Mouse (Mus musculus) MN1 (cell line): Measurements from ENCODE around the gene Gm47969.
"Not testable (repeated sequence)": the region's sequence is repeated elsewhere in the genome, so short reads cannot be mapped to it uniquely, and the experiment has no call there.

Source experiments
- DNase-seq: peaks from one replicate; pipeline ENCODE4 v3.0.0-alpha.2; 2016; ENCODE audit warnings: low spot score

Gm47969 gene

DNA sequence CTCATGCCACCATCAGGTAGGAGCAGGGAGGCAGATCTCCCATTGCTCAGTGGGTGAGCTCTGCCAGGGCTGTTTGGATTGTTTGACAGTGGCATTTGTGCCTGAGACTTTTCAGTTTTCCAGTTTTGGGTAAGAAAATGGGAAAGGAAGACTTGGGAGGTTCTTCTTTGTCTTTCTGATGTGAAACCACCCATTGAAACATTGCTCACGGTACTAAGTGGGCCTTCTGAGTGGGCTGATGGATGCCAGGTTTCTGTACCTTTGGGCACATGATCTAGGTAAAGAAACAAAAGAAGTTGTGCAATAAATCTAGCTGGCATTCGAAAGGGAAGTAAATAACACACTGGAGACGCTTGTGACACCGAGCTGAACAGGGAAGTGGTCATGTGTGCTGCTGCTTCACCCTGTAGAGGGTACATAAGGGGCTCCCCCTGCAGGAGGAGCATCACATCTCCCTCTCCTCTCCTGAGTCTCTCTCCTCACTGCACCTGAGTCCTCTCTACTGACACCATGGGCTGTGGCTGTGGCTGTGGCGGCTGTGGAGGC lies at the start of gene Gm47969:
Gene Gm47969 (plus strand): TSS at position 51 of the 546 bp plus-strand sequence.
- no peak for DNase-seq

DNA sequence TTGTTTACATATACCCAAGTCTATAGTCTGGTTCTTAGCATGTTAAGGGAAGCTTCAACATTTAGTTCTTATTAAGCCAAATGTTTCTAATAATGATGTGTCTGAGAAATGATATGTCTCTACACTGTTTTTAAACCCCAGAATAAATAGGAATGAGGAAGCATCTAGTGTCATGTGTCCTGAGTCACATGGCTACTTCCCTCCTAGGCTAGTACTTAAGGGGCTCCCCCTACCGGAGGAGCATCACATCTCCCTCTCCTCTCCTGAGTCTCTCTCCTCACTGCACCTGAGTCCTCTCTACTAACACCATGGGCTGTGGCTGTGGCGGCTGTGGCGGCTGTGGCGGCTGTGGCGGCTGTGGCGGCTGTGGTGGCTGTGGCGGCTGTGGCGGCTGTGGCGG lies 44.4 kb upstream of the Gm47969 start, which contains the start of gene Gm47959:
Gene Gm47959 (plus strand): TSS at position 243 of the 400 bp plus-strand sequence.
- DNase-seq, result not testable (repeated sequence)

DNA sequence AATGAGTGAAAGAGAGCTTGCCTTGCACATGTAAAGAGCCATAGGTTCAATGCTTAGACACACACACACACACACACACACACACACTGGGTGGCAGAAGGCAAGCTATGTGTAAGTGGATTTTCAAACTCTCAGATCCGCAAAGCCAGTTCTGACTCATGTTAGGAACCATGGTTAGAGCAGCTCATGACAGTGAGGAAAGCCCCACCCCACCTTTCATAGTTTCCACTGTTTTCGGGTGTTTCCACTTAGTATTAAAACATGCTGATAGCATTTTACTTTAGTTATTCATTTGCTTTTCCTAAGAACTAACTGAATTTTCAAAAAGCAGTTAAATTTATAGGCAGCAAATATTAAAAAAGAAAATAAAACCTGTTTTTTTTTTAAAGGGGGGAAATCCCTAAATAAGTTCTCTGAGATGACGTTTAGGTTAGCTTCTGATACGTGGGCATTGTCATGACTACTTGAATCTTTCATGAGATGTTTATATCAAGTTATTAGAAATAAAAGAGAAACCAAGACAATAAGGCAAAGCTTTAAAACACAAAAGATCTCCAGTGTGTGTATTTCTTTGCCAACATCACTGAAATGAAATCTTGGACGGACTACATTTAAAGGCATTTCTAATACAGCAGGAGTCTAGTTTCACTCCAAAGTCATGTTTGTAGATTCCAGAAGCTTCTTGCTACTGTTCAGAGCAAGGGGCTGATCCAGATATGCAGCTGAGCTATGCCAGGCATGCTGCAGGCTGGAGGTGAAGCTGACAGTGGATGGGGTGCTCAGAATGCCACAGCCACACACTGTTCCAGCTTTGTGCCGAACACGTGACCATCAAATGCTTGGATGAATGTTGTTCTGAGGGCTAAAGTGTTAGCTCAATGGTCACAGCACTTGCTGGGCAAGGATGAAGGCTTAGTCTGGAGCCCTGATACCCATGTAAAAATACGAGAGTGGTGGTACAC lies 38.2 kb upstream of the Gm47969 start:
- DNase-seq, result no peak

DNA sequence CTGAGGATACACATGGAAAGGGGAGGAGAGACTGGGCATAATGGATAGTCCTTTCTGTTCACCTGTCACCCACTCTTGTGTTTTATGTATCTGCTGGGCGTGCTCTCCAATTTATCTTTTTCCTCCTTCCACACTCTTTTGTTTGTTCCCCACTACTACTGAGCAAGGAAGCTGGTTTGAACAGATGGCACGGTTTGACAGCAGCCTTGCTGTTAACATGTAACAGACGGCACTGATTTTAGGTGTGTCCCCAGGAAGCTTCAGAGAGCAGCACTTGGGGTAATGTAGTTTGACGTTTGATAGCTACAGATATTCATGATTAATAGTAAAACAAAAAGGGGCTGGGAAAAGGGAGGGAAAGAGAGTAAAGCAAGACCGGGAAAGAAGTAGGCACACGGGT lies 37.3 kb upstream of the Gm47969 start:
- DNase-seq, result no peak

DNA sequence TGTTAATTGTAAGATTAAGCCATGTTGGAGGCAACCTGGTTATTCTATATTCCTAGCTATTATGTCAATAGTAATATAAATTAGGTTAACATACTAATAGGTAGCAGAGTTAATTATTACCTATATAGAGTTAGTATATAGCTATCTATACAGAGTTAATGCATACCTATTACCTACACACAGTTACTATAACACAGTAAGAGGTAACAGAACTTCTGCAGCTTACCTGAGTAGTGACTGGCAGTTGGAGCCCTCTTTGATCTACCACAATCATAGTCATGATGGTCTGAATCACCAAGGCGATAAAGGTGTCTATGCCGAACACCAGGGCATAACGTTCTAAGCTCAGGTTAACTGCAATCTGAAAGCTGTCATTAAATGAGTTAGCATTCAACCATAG lies 30.3 kb upstream of the Gm47969 start:
- no peak for DNase-seq

DNA sequence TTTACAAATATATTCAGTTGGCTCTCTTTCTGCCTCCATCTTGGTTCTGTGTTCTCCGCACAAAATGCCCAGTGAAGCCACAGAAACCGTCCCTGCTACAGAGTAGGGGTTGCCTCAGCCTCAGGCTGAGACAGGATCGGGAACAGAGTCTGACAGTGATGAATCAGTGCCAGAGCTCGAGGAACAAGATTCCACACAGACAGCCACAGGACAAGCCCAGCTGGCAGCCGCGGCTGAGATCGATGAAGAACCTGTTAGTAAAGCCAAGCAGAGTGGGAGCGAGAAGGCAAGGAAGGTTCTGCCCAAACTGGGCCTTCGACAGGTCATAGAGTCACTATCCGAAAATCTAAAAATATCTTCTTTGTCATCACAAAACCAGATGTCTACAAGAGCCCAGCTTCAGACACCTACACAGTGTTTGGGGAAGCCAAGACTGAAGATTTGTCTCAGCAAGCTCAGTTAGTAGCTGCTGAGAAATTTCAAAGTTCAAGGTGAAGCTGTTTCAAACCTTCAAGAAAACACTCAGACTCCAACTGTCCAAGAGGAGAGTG lies 29.3 kb upstream of the Gm47969 start:
- no peak for DNase-seq

DNA sequence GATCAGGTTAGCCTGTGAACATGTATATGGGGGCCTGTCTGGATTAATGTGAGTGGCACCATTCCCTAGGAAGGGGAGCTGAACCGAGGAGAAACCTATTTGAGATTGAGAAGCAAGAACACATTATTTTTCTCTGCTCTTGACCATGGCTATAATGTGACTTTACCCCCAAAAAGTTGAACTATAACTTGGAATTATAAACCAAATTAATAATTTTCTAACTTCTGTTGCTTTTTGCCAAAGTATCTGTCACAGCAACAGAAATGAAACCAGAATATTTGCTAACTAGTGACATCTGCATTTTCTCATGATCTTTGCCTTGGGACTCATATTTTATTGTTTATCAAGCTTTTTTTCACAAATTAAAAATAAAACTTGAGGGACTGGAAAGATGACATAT lies 28.2 kb upstream of the Gm47969 start:
- no peak for DNase-seq

DNA sequence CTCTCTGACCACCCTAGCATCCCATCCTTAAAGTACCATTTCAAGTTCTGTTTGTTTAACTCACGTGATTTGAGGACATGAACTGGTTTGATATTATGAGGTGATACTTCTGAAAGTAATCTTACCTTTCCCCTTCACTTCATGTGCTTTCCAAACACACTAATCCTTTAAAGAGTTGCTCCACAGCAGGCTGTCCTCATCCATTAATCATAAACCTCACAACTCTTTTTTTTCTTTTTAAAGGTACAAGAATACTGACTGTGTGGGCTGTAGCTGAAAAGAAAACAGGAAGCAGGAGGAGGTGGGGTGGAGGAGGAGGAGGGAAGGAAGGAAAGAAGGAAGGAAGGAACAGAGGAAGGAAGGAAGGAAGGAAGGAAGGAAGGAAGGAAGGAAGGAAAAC lies 12.8 kb upstream of the Gm47969 start:
- DNase-seq, result no peak

DNA sequence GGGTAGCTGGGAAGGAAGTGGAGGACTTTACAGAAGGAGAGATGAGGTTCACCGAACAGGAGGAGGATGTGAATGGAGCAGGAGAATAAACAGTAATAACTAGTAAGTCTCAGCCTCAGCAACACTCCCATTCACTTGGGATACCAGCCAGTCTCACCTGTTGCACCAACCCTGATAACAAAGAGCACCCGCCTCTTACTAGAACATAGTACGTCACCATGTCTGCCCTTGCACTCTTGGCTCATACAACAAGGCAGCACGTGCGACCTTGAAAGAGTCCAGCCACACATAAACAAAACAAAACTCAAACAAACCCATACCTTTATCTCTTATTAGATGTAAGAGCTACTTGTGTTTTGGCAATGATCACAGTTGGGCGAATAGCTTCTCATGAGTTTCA lies 12.2 kb upstream of the Gm47969 start:
- no peak for DNase-seq

DNA sequence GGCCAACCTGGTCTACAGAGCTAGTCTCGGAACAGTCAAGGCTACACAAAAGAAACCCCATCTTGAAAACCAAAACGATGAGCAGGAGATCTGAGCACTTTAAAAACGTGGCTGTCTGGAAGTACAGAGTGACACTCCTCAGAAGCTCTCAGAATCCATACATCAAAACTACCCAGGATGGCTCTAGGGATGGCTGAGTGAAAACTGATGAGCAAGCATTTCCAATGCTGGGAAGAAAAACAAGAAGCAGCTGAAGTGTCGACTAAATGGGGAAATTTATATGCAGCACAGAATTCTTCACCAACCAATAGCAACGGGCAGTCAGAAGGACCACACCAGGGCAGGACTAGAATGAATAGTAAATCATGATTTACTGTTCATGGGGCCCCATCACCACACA lies 10.2 kb upstream of the Gm47969 start:
- DNase-seq, result no peak

DNA sequence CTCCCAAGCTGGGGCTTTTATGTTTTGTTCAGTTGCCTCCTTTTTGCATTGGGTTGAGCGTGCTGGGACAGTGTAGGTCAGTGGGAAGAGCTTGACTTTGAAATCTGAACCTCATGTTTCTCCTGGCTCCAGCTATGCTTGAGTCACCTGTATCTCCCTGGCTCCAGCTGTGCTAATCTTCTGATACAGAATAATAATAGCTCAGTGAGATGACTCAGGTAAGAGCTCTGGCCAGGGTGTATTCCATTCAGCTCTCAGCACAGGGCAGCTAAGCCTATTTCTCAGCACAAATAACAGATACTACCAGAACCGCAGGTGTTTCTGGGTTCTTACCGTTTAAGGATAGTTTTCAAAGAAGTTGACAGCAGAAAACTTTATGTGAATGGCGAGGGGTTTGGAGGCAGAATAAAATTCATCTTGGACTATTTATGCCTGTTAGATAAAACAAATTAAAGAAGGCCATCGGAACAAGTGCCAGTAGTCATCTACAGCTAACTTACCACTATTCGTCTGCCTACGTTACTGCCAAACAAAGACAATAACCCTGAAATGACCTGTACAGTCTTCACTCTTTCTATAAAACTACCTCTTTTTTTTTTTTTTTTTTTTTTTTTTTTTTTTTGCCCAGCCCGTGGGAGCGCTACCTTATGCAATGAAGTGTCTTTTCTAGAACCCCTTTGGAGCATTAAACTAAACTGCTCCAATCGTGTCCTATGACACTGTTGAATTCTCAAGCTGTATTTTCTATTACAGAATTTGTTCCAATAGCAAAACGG lies 7.7 kb upstream of the Gm47969 start:
- DNase-seq, result no peak

DNA sequence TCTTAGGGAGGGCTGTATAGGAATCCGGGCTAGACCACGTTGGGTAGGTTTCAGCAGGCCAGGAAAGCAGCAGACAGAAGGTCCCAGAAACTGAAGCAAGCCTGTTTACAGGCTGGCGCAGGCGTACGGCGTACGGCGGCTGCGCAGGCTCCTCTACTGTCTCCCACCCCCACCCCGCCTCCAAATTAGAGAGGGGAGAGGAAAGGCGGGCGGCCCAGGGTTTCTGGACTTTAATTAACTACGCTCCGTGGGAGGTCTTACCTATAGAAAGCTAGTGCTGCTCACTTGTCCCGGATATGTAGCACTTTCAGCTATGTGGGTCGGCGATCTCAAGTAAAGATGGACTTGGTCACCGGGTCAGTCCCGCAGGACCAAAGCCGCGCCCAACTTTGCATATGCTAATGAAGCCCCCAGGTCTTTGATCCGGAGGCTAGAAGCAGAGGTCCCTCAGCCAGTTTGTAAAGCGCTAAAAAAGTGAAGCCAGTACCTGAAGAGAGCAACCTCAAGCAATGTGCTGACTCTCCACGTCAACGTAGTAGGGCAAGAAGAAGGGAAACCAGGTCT lies 6.5 kb upstream of the Gm47969 start, which contains the start of gene Slc19a3:
Gene Slc19a3 (minus strand): TSS at position 340 of the 564 bp plus-strand sequence.
- DNase-seq, result no peak

DNA sequence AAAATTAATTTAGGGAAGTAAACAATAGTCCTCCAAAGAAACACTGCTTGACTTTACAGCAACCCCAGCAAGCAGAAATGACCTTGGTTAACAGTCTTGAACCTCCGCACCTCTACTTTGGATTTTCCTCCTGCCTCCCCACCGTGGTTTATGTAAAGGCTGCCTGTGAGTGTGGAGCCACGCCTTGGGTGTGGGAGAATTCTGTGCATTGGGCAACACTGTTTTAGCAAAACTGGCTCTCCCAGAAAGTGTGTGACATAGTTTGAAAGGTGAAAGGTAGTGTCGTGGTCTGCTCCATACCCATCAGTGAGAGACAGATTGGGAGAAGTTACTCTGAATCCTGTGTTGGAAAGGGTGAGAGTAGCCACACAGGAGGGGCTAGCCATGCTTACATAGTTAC lies 5.7 kb upstream of the Gm47969 start:
- no peak for DNase-seq

DNA sequence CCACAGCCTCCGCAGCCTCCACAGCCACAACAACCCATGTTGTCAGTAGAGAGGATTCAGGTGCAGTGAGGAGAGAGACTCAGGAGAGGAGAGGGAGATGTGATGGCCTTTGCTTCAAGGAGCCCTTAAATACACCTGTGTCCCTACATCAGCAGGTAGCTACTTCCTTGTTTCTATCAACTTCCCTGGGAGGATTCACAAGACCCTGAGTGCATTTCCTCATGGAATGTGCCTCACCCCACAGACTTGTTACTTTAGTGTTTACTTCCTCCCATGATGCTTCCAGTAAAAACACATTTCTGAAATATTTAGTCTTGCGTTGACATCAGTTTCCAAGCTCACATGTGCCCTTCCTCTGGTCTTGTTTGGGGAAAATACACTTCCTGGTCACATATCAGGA lies 2.4 kb upstream of the Gm47969 start, which contains the start of gene Krtap28-10:
Gene Krtap28-10 (minus strand): TSS at position 101 of the 400 bp plus-strand sequence.
- no peak for DNase-seq

DNA sequence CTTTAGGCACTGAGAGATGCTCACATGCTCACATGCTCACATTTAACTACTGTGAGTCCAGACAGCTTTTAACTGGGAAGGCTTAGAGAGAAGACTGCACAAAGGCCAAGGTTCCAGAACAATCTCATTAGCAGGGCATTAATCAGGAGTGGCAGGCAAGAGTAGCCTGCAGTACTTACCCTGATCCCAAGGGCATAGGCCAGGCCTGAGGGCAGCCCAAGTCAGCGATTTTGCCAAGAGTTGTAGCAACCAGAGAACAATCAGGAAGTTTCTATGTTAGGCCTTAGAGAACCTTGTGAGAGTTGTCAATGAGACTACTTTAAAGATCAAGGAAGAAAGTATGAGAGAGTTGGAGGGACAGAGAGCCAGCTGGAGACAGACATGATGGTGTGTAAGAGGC lies 13.7 kb downstream of the Gm47969 start:
- DNase-seq, result no peak

DNA sequence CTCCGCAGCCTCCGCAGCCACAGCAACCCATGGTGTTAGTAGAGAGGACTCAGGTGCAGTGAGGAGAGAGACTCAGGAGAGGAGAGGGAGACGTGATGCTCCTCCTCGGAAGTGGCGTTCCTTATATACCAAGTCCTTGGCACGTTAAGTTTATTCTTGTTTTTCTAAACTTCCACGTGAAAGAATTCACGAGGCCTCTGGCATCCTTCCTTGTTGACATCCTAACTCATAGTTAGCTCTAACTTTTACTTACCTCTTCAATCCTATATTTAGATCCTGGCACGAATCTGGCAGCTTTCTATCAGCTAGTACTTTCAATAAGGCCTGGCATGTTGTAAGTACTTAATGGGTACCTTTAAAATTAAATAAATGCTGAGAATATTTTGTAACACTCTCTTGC lies 14.5 kb downstream of the Gm47969 start, which contains the start of gene A030005K14Rik:
Gene A030005K14Rik (minus strand): TSS at position 101 of the 400 bp plus-strand sequence.
- DNase-seq, result no peak

DNA sequence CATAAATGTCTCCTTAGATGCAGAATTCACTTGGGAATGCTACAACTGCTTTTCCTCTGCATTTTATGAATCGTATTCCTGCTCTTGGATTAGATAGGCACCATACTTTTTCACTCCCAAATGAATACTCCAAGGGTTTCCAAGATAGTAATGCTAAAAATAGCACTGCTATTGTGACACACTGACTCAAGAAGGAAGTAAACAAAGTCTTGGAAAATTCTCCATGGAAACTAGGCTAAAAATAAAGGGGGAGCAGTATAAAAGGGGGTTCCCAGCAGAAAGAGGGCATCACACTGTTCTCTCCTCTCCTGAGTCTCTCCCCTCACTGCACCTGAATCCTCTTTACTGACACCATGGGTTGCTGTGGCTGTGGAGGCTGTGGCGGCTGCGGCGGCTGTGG lies 15.9 kb downstream of the Gm47969 start, which contains the start of gene Krtap28-13:
Gene Krtap28-13 (plus strand): TSS at position 288 of the 400 bp plus-strand sequence.
- no peak for DNase-seq

DNA sequence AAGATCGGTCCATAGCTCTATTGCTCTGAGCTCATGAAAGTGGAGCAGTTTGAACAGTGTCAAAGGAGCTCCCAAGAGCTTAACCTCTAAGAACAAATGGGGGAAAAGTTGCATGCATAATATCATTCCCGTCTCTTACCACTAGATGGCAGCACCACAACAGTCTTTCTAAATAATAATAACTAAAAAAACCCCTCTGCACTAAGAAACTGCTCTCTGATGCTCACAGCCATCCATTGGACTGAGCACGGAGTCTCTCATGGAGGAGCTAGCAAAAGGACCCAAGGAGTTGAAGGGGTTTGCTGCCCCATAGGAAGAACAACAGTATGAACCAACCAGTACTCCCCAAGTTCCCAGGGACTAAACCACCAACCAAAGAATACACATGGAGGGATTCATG lies 20.1 kb downstream of the Gm47969 start:
- DNase-seq, result peak; percentile 7

DNA sequence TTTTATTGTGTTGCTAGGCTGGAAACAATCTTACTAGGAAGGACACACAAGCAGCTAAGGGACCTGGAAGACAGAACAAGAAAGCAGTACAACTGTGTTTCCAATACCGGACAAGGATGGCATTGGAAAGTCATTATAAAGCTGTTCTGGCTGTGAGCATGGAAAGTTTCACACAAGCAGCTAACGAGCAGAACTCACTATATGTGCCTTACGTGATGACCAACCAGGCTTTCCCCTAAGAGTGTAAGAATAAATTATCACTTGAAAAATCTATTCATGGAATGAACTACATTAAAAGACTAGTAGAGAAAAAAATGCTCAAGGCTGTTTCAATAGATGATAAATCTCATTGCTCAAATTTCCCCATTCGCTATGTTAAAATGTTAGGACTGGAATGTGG lies 21.8 kb downstream of the Gm47969 start:
- no peak for DNase-seq

DNA sequence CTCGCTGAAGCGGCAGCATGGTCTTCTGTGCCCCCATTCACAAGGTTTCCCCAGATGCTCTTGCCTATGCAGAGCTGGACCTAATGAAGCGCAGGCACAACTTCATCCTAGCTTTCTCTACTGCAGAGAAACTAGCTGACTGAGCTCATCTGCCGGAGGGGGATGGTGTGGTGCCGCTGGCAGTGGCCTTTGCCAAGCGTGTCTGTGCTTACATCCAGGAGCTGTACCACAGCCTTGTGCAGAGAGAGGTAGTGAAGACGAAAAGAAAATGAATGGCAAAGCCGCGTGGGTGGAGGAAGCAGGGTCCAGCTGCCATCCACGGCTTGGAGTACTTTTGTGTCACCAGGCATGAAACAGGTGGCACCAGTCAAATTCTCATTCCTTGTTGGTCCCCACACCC lies 22.5 kb downstream of the Gm47969 start:
- DNase-seq, result no peak

DNA sequence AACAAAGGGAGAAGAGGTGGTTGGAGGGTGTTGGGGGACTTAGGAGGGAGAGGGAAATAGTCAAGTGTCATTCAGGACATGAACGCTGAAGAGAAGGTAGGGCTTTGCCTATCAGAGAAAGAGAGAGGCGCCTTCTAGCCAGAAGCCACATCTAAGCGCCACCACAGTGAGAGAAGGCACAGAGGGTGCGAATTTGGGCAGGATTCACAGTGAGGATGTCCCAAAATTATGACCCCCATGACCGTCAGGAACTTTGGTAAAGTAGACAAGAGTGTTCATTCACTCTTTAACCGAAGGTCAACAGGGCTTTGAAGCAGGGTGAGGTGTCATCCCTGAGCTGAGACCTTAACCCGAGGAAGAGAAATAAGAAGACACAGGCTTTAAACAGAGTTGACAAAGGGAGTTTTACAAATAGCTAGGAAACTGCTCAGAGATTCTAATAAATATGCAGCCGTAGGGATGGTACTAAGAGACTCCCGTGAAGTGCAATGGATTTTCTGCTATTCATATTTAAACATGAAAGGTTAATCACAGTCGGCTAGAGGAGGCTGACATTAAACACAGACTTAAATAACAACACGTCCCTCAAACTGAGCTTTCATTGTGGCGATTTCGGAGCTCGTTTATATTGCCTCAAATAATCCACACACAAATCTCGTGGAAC lies 30.9 kb downstream of the Gm47969 start:
- no peak for DNase-seq
